In the genomic region with DNA sequence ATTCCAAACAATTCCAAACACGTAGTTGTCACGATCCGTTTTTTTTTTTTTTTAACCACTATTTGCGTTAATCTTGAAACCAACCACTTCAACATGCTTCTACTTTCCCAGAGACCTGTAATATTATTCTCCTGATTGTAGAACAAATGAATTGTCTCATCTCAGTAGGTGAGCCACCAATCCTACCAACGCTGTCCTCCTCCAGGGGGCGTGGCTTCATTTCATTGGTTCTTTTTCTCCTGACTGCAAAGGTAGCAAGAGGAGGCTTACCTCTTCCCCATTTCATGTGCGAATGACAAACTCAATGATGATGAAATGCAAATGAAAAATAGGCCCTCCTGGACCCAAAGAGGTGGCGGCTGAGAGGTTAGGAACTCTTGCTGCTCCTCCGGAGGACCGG, we compare ENCODE assay signal across 25 mouse cellular contexts. TPM values are rescaled to one million over a fixed set of nuclear protein-coding genes. Genes with fewer than 3 reads are reported as not detected.
"Had no signal": no experiment of that assay in that cellular context is flagged by ENCODE, and none has a peak within 500 bp of the region (broad histone marks: within the 10 kb centered on the region; RNA-seq: fewer than 3 reads in every experiment).

No protein-coding gene starts in this region.

- H3K4me1 ChIP-seq: liver, embryonic 12.5 days; liver, embryonic 15.5 days; lung, embryonic 15.5 days; megakaryocyte, embryonic 14.5 days; midbrain, embryonic 10.5 days had no signal

- ATAC-seq: hindbrain, embryonic 16.5 days; liver, embryonic 12.5 days had no signal

- H3K4me3 ChIP-seq: kidney, embryonic 15.5 days; limb, embryonic 12.5 days; limb, embryonic 15.5 days; liver, embryonic 12.5 days; liver, embryonic 15.5 days; lung, embryonic 15.5 days; megakaryocyte, embryonic 14.5 days; midbrain, embryonic 10.5 days; myocyte; neural tube, embryonic 13.5 days had no signal

- DNase-seq: kidney, adult 11 months; kidney, adult 8-10 months; kidney, postnatal 14 days; kidney, postnatal 4 days; left cerebral cortex, postnatal 4 days; midbrain, embryonic 14.5 days; retina, postnatal 1 day; thymus, adult 18-20 months; thymus, postnatal 36 days had no signal

RNA-seq across cellular contexts. Expression of a gene that starts 38.3 kb away (rescaled TPM):
- polyA plus RNA-seq: hindbrain, embryonic 16.5 days; kidney, embryonic 15.5 days; limb, embryonic 12.5 days; limb, embryonic 15.5 days; liver, embryonic 12.5 days; liver, embryonic 15.5 days; lung, embryonic 15.5 days; midbrain, embryonic 10.5 days; midbrain, embryonic 14.5 days; myocyte; neural tube, embryonic 13.5 days; small intestine, adult 2 months; spleen, adult 2 months; stomach, embryonic 16.5 days; testis, adult 2 months; urinary bladder, adult 2 months had no signal
